Mouse (Mus musculus) midbrain, embryonic 11.5 days (tissue): Measurements from ENCODE around the gene Nhlrc2. TPM values are rescaled to one million over a fixed set of nuclear protein-coding genes. Genes with fewer than 3 reads are reported as not detected.
A peak's percentile ranks its signal among the peaks of the same experiment; 100 is the strongest.

ENCODE experiments used
- ATAC-seq: fragments of 200-750 bp; cut with Nextera tagmentation; 2 replicates; pipeline ENCODE4 v1.8.0; 2017; ENCODE audit warnings: moderate TSS enrichment, moderate library complexity; ENCODE audit not compliant: low FRiP score
- DNase-seq: peaks from one replicate; pipeline ENCODE4 v3.0.0; 2015; ENCODE audit warnings: low spot score; ENCODE audit errors: missing footprints
- H3K27ac ChIP-seq: fragments of 300-500 bp; sonication (generic); 2 replicates; pipeline ENCODE4 v1.5.1; 2014; ENCODE audit warnings: low read depth, low read length
- H3K27me3 ChIP-seq: fragments of 300-500 bp; sonication (generic); 2 replicates; pipeline ENCODE4 v1.6.1; 2014; ENCODE audit warnings: mild to moderate bottlenecking, low read length, moderate library complexity, mixed read lengths; ENCODE audit not compliant: control insufficient read depth, insufficient read depth
- H3K36me3 ChIP-seq: fragments of 300-500 bp; sonication (generic); 2 replicates; pipeline ENCODE4 v1.6.1; 2014; ENCODE audit warnings: mild to moderate bottlenecking, low read length, moderate library complexity, mixed read lengths; ENCODE audit not compliant: control insufficient read depth, insufficient read depth
- H3K4me1 ChIP-seq: fragments of 300-500 bp; sonication (generic); 2 replicates; pipeline ENCODE4 v1.6.1; 2014; ENCODE audit warnings: low read length; ENCODE audit not compliant: control insufficient read depth, insufficient read depth
- H3K4me2 ChIP-seq: fragments of 300-500 bp; sonication (generic); 2 replicates; pipeline ENCODE4 v1.6.1; 2014; ENCODE audit warnings: mild to moderate bottlenecking, moderate library complexity
- H3K4me3 ChIP-seq: fragments of 300-500 bp; sonication (generic); 2 replicates; pipeline ENCODE4 v1.5.1; 2014; ENCODE audit warnings: low read depth, low read length
- H3K9ac ChIP-seq: fragments of 300-500 bp; sonication (generic); 2 replicates; pipeline ENCODE4 v1.6.1; 2014; ENCODE audit warnings: low read length
- H3K9me3 ChIP-seq: fragments of 300-500 bp; sonication (generic); 2 replicates; pipeline ENCODE4 v1.6.1; 2016; ENCODE audit warnings: low read length; ENCODE audit not compliant: control insufficient read depth
- WGBS: fragments of 180-500 bp; shearing (Covaris S2); extraction: QIAGEN DNeasy Blood & Tissue Kit; methylation state at CpG from one replicate; pipeline ENCODE4 v1.1.7; 2014; 5-methylcytosine and 5-hydroxymethylcytosine counted together
- polyA plus RNA-seq: library from polyadenylated mRNA; unstranded; fragments of >200 nt; fragmentation: Nextera tagmentation; extraction: Ambion mirVana; gene quantifications from 2 replicates; pipeline ENCODE4 v1.2.1, GENCODE M21; 2014

Gene Nhlrc2
- polyA plus RNA-seq, 1 experiment from 2014 or later = 13.3 TPM

- Histone ChIP-seq H3K4me1 (no peaks in the 10 kb centered on the region), H3K36me3 (no peaks in the 10 kb centered on the region), H3K9me3 (no peaks in the 10 kb centered on the region), H3K27me3 (no peaks in the 10 kb centered on the region), H3K27ac (no peak overlapping the region), H3K4me2 (no peak overlapping the region), H3K4me3 (no peak overlapping the region), H3K9ac (no peak overlapping the region)
- ATAC-seq (no peak), DNase-seq (no peak)
- 86% methylated on average over 3 of the region's 3 CpGs for WGBS
Observed at GRCm38 (mm10) chr19:56534337-56534736, 13.7 kb upstream of the Nhlrc2 start.

GRCm38 (mm10) chr19:56535064-56535463 lies 13.0 kb upstream of the Nhlrc2 start:
- no peaks in the 10 kb centered on the region for H3K9me3 ChIP-seq
- H3K4me2 ChIP-seq = no peak overlapping the region
- no peak for ATAC-seq
- H3K27me3 ChIP-seq = no peaks in the 10 kb centered on the region
- 80% methylated on average over 9 of the region's 9 CpGs for WGBS
- DNase-seq = no peak
- no peak overlapping the region for H3K9ac ChIP-seq
- no peak overlapping the region for H3K27ac ChIP-seq
- no peaks in the 10 kb centered on the region; the same call in 1 of the 2 replicates for H3K36me3 ChIP-seq
- no peaks in the 10 kb centered on the region for H3K4me1 ChIP-seq
- no peak overlapping the region for H3K4me3 ChIP-seq

- 92% methylated on average over 9 of the region's 9 CpGs for WGBS
- DNase-seq (no peak), ATAC-seq (no peak)
- H3K9ac ChIP-seq = no peak overlapping the region
- H3K27ac ChIP-seq = no peak overlapping the region
- H3K27me3 ChIP-seq = no peaks in the 10 kb centered on the region
- H3K4me2 ChIP-seq = no peak overlapping the region
- H3K36me3 ChIP-seq = no peaks in the 10 kb centered on the region; the same call in 1 of the 2 replicates
- no peak overlapping the region for H3K4me3 ChIP-seq
- no peaks in the 10 kb centered on the region for H3K4me1 ChIP-seq
- no peaks in the 10 kb centered on the region for H3K9me3 ChIP-seq
Observed at GRCm38 (mm10) chr19:56535765-56536164, 12.3 kb upstream of the Nhlrc2 start.

GRCm38 (mm10) chr19:56543320-56543719 lies 4.7 kb upstream of the Nhlrc2 start:
- WGBS = 94% methylated on average over 12 of the region's 12 CpGs
- Histone ChIP-seq H3K36me3 (no peaks in the 10 kb centered on the region; the same call in 1 of the 2 replicates), H3K4me2 (no peak overlapping the region), H3K9me3 (no peaks in the 10 kb centered on the region), H3K27me3 (no peaks in the 10 kb centered on the region), H3K9ac (no peak overlapping the region), H3K27ac (no peak overlapping the region), H3K4me3 (no peak overlapping the region), H3K4me1 (peaks cover 5% of the 10 kb centered on the region)
- no peak for ATAC-seq
- no peak for DNase-seq

- WGBS = 92% methylated on average over 13 of the region's 13 CpGs
- H3K9me3 ChIP-seq = no peaks in the 10 kb centered on the region
- DNase-seq = no peak
- no peaks in the 10 kb centered on the region for H3K27me3 ChIP-seq
- no peak overlapping the region for H3K4me2 ChIP-seq
- no peak for ATAC-seq
- H3K4me3 ChIP-seq = no peak overlapping the region
- peaks cover 9% of the 10 kb centered on the region for H3K4me1 ChIP-seq
- no peak overlapping the region for H3K27ac ChIP-seq
- no peaks in the 10 kb centered on the region; the same call in 1 of the 2 replicates for H3K36me3 ChIP-seq
- no peak overlapping the region for H3K9ac ChIP-seq
Observed at GRCm38 (mm10) chr19:56544681-56545388, 3.2 kb upstream of the Nhlrc2 start.

GRCm38 (mm10) chr19:56546031-56546430 lies 2.0 kb upstream of the Nhlrc2 start:
- H3K27me3 ChIP-seq = no peaks in the 10 kb centered on the region
- DNase-seq (no peak), ATAC-seq (no peak)
- H3K9ac ChIP-seq = no peak overlapping the region
- no peaks in the 10 kb centered on the region for H3K36me3 ChIP-seq
- H3K4me2 ChIP-seq = no peak overlapping the region
- no peak overlapping the region for H3K27ac ChIP-seq
- H3K9me3 ChIP-seq = no peaks in the 10 kb centered on the region
- H3K4me1 ChIP-seq = peaks cover 11% of the 10 kb centered on the region
- no peak overlapping the region for H3K4me3 ChIP-seq

GRCm38 (mm10) chr19:56547456-56548229 lies 418 bp upstream of the Nhlrc2 start, which contains the start of gene Dclre1a:
Gene Dclre1a (minus strand): TSS chr19:56548222.
- Histone ChIP-seq H3K4me2 (peak within 1 kb of the TSS; percentile 67), H3K27ac (peak within 1 kb of the TSS; percentile 90), H3K4me1 (peaks cover 11% of the 10 kb centered on the region), H3K9ac (peak within 1 kb of the TSS; percentile 90), H3K9me3 (no peaks in the 10 kb centered on the region), H3K36me3 (peaks cover 5% of the 10 kb centered on the region; the same call in 1 of the 2 replicates), H3K4me3 (peak within 1 kb of the TSS; percentile 74), H3K27me3 (no peaks in the 10 kb centered on the region)
- DNase-seq (peak; percentile 95), ATAC-seq (peak; percentile 83)
- 11% methylated on average over 20 of the region's 20 CpGs for WGBS

- peaks cover 10% of the 10 kb centered on the region for H3K36me3 ChIP-seq
- peak overlapping the region; percentile 90 for H3K9ac ChIP-seq
- DNase-seq (peak; percentile 88), ATAC-seq (peak; percentile 19; the same call in 1 of the 2 replicates)
- no peaks in the 10 kb centered on the region for H3K27me3 ChIP-seq
- 33% methylated on average over 18 of the region's 18 CpGs for WGBS
- H3K4me2 ChIP-seq = peak overlapping the region; percentile 67
- H3K4me1 ChIP-seq = peaks cover 11% of the 10 kb centered on the region
- H3K4me3 ChIP-seq = peak overlapping the region; percentile 74
- no peaks in the 10 kb centered on the region for H3K9me3 ChIP-seq
- no peak overlapping the region for H3K27ac ChIP-seq
Observed at GRCm38 (mm10) chr19:56549033-56549680, 1.1 kb downstream of the Nhlrc2 start.

GRCm38 (mm10) chr19:56553177-56553576 lies 5.1 kb downstream of the Nhlrc2 start:
- ATAC-seq (no peak), DNase-seq (no peak)
- peaks cover 14% of the 10 kb centered on the region for H3K36me3 ChIP-seq
- peaks cover 6% of the 10 kb centered on the region for H3K4me1 ChIP-seq
- H3K27me3 ChIP-seq = no peaks in the 10 kb centered on the region
- H3K4me2 ChIP-seq = no peak overlapping the region
- no peak overlapping the region for H3K9ac ChIP-seq
- no peaks in the 10 kb centered on the region for H3K9me3 ChIP-seq
- no peak overlapping the region for H3K4me3 ChIP-seq
- 90% methylated on average over 3 of the region's 3 CpGs for WGBS
- H3K27ac ChIP-seq = no peak overlapping the region
